Mouse (Mus musculus): ENCODE measurements at regions not wholly inside any gene's neighbourhood (a gene's known extent, or its start where the extent isn't known, plus 50 kb on each side); places are given as distances from the start of the nearest gene placed in this dataset.

GRCm38 (mm10) chr1:88608236-88608635, 93.8 kb downstream of the Arl4c start:
- TF ChIP-seq CTCF (IDR thresholded peaks at IDR 0.05; ENCODE audit: borderline replicate concordance, control insufficient read depth, extremely low read depth, insufficient read depth, low read length, poor library complexity) (no peak), POLR2A (IDR thresholded peaks at IDR 0.05; ENCODE audit: control insufficient read depth, extremely low read depth, insufficient read depth, low read length, poor library complexity) (no peak)

All from thymus, adult 2 months (tissue).